Mouse (Mus musculus) limb, embryonic 12.5 days (tissue): ENCODE results near the gene Gm9376. TPM values are rescaled to one million over a fixed set of nuclear protein-coding genes. Genes with fewer than 3 reads are reported as not detected.

Source experiments
- ATAC-seq: fragments of 200-750 bp; cut with Nextera tagmentation; 2 replicates; pipeline ENCODE4 v1.8.0; 2017; ENCODE audit warnings: low read depth, moderate TSS enrichment; ENCODE audit not compliant: insufficient number of reproducible peaks, insufficient read depth, low FRiP score, low TSS enrichment
- H3K27ac ChIP-seq: fragments of 300-500 bp; sonication (generic); 2 replicates; pipeline ENCODE4 v1.5.1; 2016; ENCODE audit warnings: mild to moderate bottlenecking, moderate library complexity
- H3K27me3 ChIP-seq: fragments of 300-500 bp; sonication (generic); 2 replicates; pipeline ENCODE4 v1.6.1; 2016; ENCODE audit warnings: mild to moderate bottlenecking, moderate library complexity
- H3K36me3 ChIP-seq: fragments of 300-500 bp; sonication (generic); 2 replicates; pipeline ENCODE4 v1.6.1; 2016; ENCODE audit warnings: mild to moderate bottlenecking, moderate library complexity
- H3K4me1 ChIP-seq: fragments of 300-500 bp; sonication (generic); replicated peaks from 2 replicates; pipeline ENCODE4 v1.6.1; 2016
- H3K4me2 ChIP-seq: fragments of 300-500 bp; sonication (generic); 2 replicates; pipeline ENCODE4 v1.6.1; 2016; ENCODE audit warnings: mild to moderate bottlenecking, moderate library complexity
- H3K4me3 ChIP-seq: fragments of 300-500 bp; sonication (generic); replicated peaks from 2 replicates; pipeline ENCODE4 v1.5.1; 2016; ENCODE audit warnings: mild to moderate bottlenecking
- H3K9ac ChIP-seq: fragments of 300-500 bp; sonication (generic); replicated peaks from 2 replicates; pipeline ENCODE4 v1.6.1; 2016; ENCODE audit warnings: mild to moderate bottlenecking, moderate library complexity
- H3K9me3 ChIP-seq: fragments of 300-500 bp; sonication (generic); 2 replicates; pipeline ENCODE4 v1.6.1; 2016; ENCODE audit warnings: mild to moderate bottlenecking, moderate library complexity
- WGBS: fragments of 180-500 bp; shearing (Covaris S2); methylation state at CpG from one replicate; pipeline ENCODE4 v1.1.7; 2016; 5-methylcytosine and 5-hydroxymethylcytosine counted together
- polyA plus RNA-seq: library from polyadenylated mRNA; unstranded; fragments of >200 nt; fragmentation: Nextera tagmentation; extraction: Ambion mirVana; gene quantifications from 2 replicates; pipeline ENCODE4 v1.2.1, GENCODE M21; 2016

Gm9376 gene
- polyA plus RNA-seq, 1 experiment from 2014 or later: not detected

GRCm38 (mm10) chr14:118235973-118236885 lies 30.5 kb upstream of the Gm9376 start:
- 0% methylated on average over 73 of the region's 73 CpGs for WGBS
- H3K4me1 ChIP-seq: peaks cover 29% of the 10 kb centered on the region
- H3K4me3 ChIP-seq: peak overlapping the region; percentile 49
- peaks cover 87% of the 10 kb centered on the region for H3K27me3 ChIP-seq
- peak overlapping the region; percentile 34 for H3K9ac ChIP-seq
- no peaks in the 10 kb centered on the region for H3K9me3 ChIP-seq
- peak overlapping the region; percentile 88 for H3K4me2 ChIP-seq
- no peak overlapping the region for H3K27ac ChIP-seq
- ATAC-seq: peak; percentile 38
- no peaks in the 10 kb centered on the region for H3K36me3 ChIP-seq

- Histone ChIP-seq H3K4me1 (peaks cover 29% of the 10 kb centered on the region), H3K4me3 (peak within 1 kb of the TSS; percentile 49), H3K4me2 (peak within 1 kb of the TSS; percentile 88), H3K27me3 (peaks cover 81% of the 10 kb centered on the region), H3K36me3 (no peaks in the 10 kb centered on the region), H3K9me3 (no peaks in the 10 kb centered on the region), H3K27ac (no peak within 1 kb of the TSS), H3K9ac (peak within 1 kb of the TSS; percentile 34)
- WGBS: under 1% methylated on average over 34 of the region's 34 CpGs
- peak; percentile 45 for ATAC-seq
These were observed 29.9 kb upstream of the Gm9376 start, which contains the start of gene Sox21 for GRCm38 (mm10) chr14:118236886-118237289. TSS of gene Sox21 (minus strand) at chr14:118237030.

GRCm38 (mm10) chr14:118237786-118238185 lies 29.0 kb upstream of the Gm9376 start:
- Histone ChIP-seq H3K27me3 (peaks cover 72% of the 10 kb centered on the region), H3K36me3 (no peaks in the 10 kb centered on the region), H3K9ac (no peak overlapping the region), H3K4me2 (no peak overlapping the region), H3K27ac (no peak overlapping the region), H3K4me1 (peaks cover 29% of the 10 kb centered on the region), H3K4me3 (no peak overlapping the region), H3K9me3 (peaks cover 3% of the 10 kb centered on the region; the same call in 1 of the 2 replicates)
- 11% methylated on average over 6 of the region's 6 CpGs for WGBS
- no peak for ATAC-seq

GRCm38 (mm10) chr14:118239351-118239750 lies 27.4 kb upstream of the Gm9376 start:
- H3K4me3 ChIP-seq: no peak overlapping the region
- peaks cover 29% of the 10 kb centered on the region for H3K4me1 ChIP-seq
- no peak overlapping the region for H3K4me2 ChIP-seq
- H3K27ac ChIP-seq: no peak overlapping the region
- no peak for ATAC-seq
- H3K27me3 ChIP-seq: peaks cover 64% of the 10 kb centered on the region
- WGBS: 8% methylated on average over 8 of the region's 8 CpGs
- H3K9ac ChIP-seq: no peak overlapping the region
- peaks cover 19% of the 10 kb centered on the region for H3K9me3 ChIP-seq
- H3K36me3 ChIP-seq: no peaks in the 10 kb centered on the region

GRCm38 (mm10) chr14:118241416-118241815 lies 25.3 kb upstream of the Gm9376 start:
- peaks cover 22% of the 10 kb centered on the region for H3K9me3 ChIP-seq
- WGBS: 83% methylated on average over 2 of the region's 2 CpGs
- H3K4me2 ChIP-seq: no peak overlapping the region
- H3K36me3 ChIP-seq: no peaks in the 10 kb centered on the region
- H3K4me1 ChIP-seq: peaks cover 8% of the 10 kb centered on the region
- no peak for ATAC-seq
- H3K4me3 ChIP-seq: no peak overlapping the region
- peaks cover 43% of the 10 kb centered on the region for H3K27me3 ChIP-seq
- H3K9ac ChIP-seq: no peak overlapping the region
- H3K27ac ChIP-seq: no peak overlapping the region

- no peak overlapping the region for H3K9ac ChIP-seq
- no peak overlapping the region for H3K4me3 ChIP-seq
- H3K27me3 ChIP-seq: 0 out of 2 replicates have a peak, but pooled peaks cover 2% of the 10 kb centered on the region
- ATAC-seq: no peak
- WGBS: 85% methylated on average over 6 of the region's 6 CpGs
- no peak overlapping the region for H3K27ac ChIP-seq
- H3K9me3 ChIP-seq: no peaks in the 10 kb centered on the region
- H3K36me3 ChIP-seq: no peaks in the 10 kb centered on the region
- H3K4me1 ChIP-seq: no peaks in the 10 kb centered on the region
- no peak overlapping the region for H3K4me2 ChIP-seq
These were observed 13.4 kb upstream of the Gm9376 start for GRCm38 (mm10) chr14:118253381-118253780.

- Histone ChIP-seq H3K9me3 (no peaks in the 10 kb centered on the region), H3K4me3 (no peak overlapping the region), H3K4me2 (no peak overlapping the region), H3K27me3 (peaks cover 7% of the 10 kb centered on the region; the same call in 1 of the 2 replicates), H3K27ac (no peak overlapping the region), H3K36me3 (no peaks in the 10 kb centered on the region), H3K4me1 (no peaks in the 10 kb centered on the region), H3K9ac (no peak overlapping the region)
- WGBS: 85% methylated on average over 4 of the region's 4 CpGs
- ATAC-seq: no peak
These were observed 2.1 kb downstream of the Gm9376 start for GRCm38 (mm10) chr14:118268849-118269248.

- no peak overlapping the region for H3K4me3 ChIP-seq
- H3K27ac ChIP-seq: no peak overlapping the region
- no peak overlapping the region for H3K9ac ChIP-seq
- H3K36me3 ChIP-seq: no peaks in the 10 kb centered on the region
- peaks cover 12% of the 10 kb centered on the region for H3K27me3 ChIP-seq
- ATAC-seq: no peak
- no peaks in the 10 kb centered on the region for H3K9me3 ChIP-seq
- H3K4me1 ChIP-seq: no peaks in the 10 kb centered on the region
- WGBS: 88% methylated on average over 6 of the region's 6 CpGs
- no peak overlapping the region for H3K4me2 ChIP-seq
These were observed 6.1 kb downstream of the Gm9376 start for GRCm38 (mm10) chr14:118272594-118273555.

- ATAC-seq: no peak
- H3K9me3 ChIP-seq: peaks cover 11% of the 10 kb centered on the region
- H3K4me1 ChIP-seq: peaks cover 3% of the 10 kb centered on the region; the same call in 1 of the 2 replicates
- H3K27me3 ChIP-seq: peaks cover 15% of the 10 kb centered on the region; the same call in 1 of the 2 replicates
- no peak overlapping the region for H3K4me2 ChIP-seq
- no peak overlapping the region for H3K27ac ChIP-seq
- H3K4me3 ChIP-seq: no peak overlapping the region
- 85% methylated on average over 7 of the region's 7 CpGs for WGBS
- no peak overlapping the region for H3K9ac ChIP-seq
- H3K36me3 ChIP-seq: no peaks in the 10 kb centered on the region
These were observed 11.1 kb downstream of the Gm9376 start for GRCm38 (mm10) chr14:118277704-118278498.

GRCm38 (mm10) chr14:118282272-118282671 lies 15.5 kb downstream of the Gm9376 start:
- no peak overlapping the region for H3K9ac ChIP-seq
- H3K36me3 ChIP-seq: no peaks in the 10 kb centered on the region
- H3K4me2 ChIP-seq: no peak overlapping the region
- 92% methylated on average over 3 of the region's 3 CpGs for WGBS
- no peak overlapping the region for H3K27ac ChIP-seq
- ATAC-seq: peak; percentile 15; the same call in 1 of the 2 replicates
- H3K4me1 ChIP-seq: peaks cover 14% of the 10 kb centered on the region; the same call in 1 of the 2 replicates
- H3K9me3 ChIP-seq: peaks cover 11% of the 10 kb centered on the region
- H3K27me3 ChIP-seq: 0 out of 2 replicates have a peak, but pooled peaks cover 17% of the 10 kb centered on the region
- H3K4me3 ChIP-seq: no peak overlapping the region
